ENCODE assay signal across 10 mouse cellular contexts in genomic region chr7:101472598-101473558, GRCm38 (mm10). TPM values are rescaled to one million over a fixed set of nuclear protein-coding genes. Genes with fewer than 3 reads are reported as not detected.
DNase-seq lines count a peak whose midpoint lies in the region; ATAC-seq and TF ChIP-seq lines count a peak whose summit lies in the region.
"Had no signal": no experiment of that assay in that cellular context is flagged by ENCODE, and none has a peak within 500 bp of the region (broad histone marks: within the 10 kb centered on the region; RNA-seq: fewer than 3 reads in every experiment).

No protein-coding gene starts in this region.

- H3K9ac ChIP-seq in intestine, postnatal 0 days (ENCODE audit: low read depth, low read length): no peak overlapping the region
- H3K9ac ChIP-seq: hindbrain, embryonic 12.5 days had no signal

- no peak overlapping the region for H3K4me2 ChIP-seq in intestine, postnatal 0 days (replicated peaks; ENCODE audit: low read depth)
- H3K4me2 ChIP-seq: hindbrain, embryonic 12.5 days had no signal

- ATAC-seq in intestine, postnatal 0 days: no peak
- ATAC-seq: forebrain, embryonic 14.5 days had no signal

- H3K4me3 ChIP-seq in heart, embryonic 10.5 days: no peak overlapping the region
- no peak overlapping the region for H3K4me3 ChIP-seq in intestine, postnatal 0 days (ENCODE audit: low read depth, low read length)
- H3K4me3 ChIP-seq: hindbrain, embryonic 12.5 days had no signal

- WGBS in heart, embryonic 10.5 days: 42% methylated on average over 10 of the region's 10 CpGs
- WGBS in intestine, postnatal 0 days: 40% methylated on average over 10 of the region's 10 CpGs

- H3K36me3 ChIP-seq in heart, embryonic 10.5 days: no peaks in the 10 kb centered on the region
- no peaks in the 10 kb centered on the region for H3K36me3 ChIP-seq in intestine, postnatal 0 days (ENCODE audit: control insufficient read depth, insufficient read depth)
- H3K36me3 ChIP-seq: hindbrain, embryonic 12.5 days had no signal

- peak overlapping the region; percentile 76 for H3K27ac ChIP-seq in heart, embryonic 10.5 days
- no peak overlapping the region for H3K27ac ChIP-seq in intestine, postnatal 0 days (ENCODE audit: low read depth, low read length)
- H3K27ac ChIP-seq: hindbrain, embryonic 12.5 days had no signal

- H3K9me3 ChIP-seq in heart, embryonic 10.5 days: no peaks in the 10 kb centered on the region
- H3K9me3 ChIP-seq in intestine, postnatal 0 days (ENCODE audit: control insufficient read depth): no peaks in the 10 kb centered on the region
- H3K9me3 ChIP-seq: hindbrain, embryonic 12.5 days had no signal

- intact Hi-C loops in left cerebral cortex, postnatal 10 days (cut with DNase I): no loop called here

- peak; percentile 42 for DNase-seq in gastrocnemius, adult 18-20 months (ENCODE audit: low spot score)
- no peak for DNase-seq in gastrocnemius, postnatal 10 days
- DNase-seq in lung, postnatal 14 days: peak; percentile 35
- no peak for DNase-seq in lung, postnatal 36 days
- no peak for DNase-seq in heart, embryonic 10.5 days (ENCODE audit: low spot score)
- DNase-seq in left cerebral cortex, postnatal 10 days (ENCODE audit: extremely low spot score in 1 of 2, low spot score in 2 of 2): no peak
- no peak for DNase-seq in spleen, postnatal 14 days (ENCODE audit: low spot score in 2 of 2)

- 0 out of 2 replicates have a peak, but pooled peaks have one; percentile 7 for TF ChIP-seq CTCF in intestine, postnatal 0 days (IDR thresholded peaks at IDR 0.05; ENCODE audit: low read depth)

- peaks cover 16% of the 10 kb centered on the region; the same call in 1 of the 2 replicates for H3K27me3 ChIP-seq in heart, embryonic 10.5 days (ENCODE audit: insufficient read depth, poor library complexity, severe bottlenecking)
- H3K27me3 ChIP-seq in intestine, postnatal 0 days (replicated peaks; ENCODE audit: control insufficient read depth, insufficient read depth, low read length): no peaks in the 10 kb centered on the region

- peaks cover 22% of the 10 kb centered on the region for H3K4me1 ChIP-seq in heart, embryonic 10.5 days
- H3K4me1 ChIP-seq in intestine, postnatal 0 days (replicated peaks; ENCODE audit: control insufficient read depth, insufficient read depth, low read length): no peaks in the 10 kb centered on the region

RNA-seq across cellular contexts. Expression of gene Pde2a, which starts 51.4 kb away (rescaled TPM):
- total RNA-seq in gastrocnemius, adult 18-20 months (2021): 10 to 100 TPM; 21.0 to 23.0 TPM
- 10 to 100 TPM; 48.2 to 48.4 TPM for total RNA-seq in gastrocnemius, postnatal 10 days (2021)
- polyA plus RNA-seq in heart, embryonic 10.5 days (2016; fragmentation: Nextera tagmentation; extraction: Ambion mirVana): 1.6 and 12.0 TPM in 2 replicates
- polyA plus RNA-seq in intestine, postnatal 0 days (2015; fragmentation: Nextera tagmentation; extraction: Ambion mirVana): 11.1 and 11.2 TPM in 2 replicates
- 100 to 1,000 TPM; 294 to 295 TPM for total RNA-seq in left cerebral cortex, postnatal 10 days (2021)

Comparison
In these comparisons a context has a peak if more than half of its experiments do, and no peak if none do; other contexts are left out.
1. DNase-seq: peak in gastrocnemius, adult 18-20 months (single experiment) and lung, postnatal 14 days (single experiment); none in gastrocnemius, postnatal 10 days (single experiment), lung, postnatal 36 days (single experiment), heart, embryonic 10.5 days (single experiment), left cerebral cortex, postnatal 10 days (0 of 2) and spleen, postnatal 14 days (0 of 2).
2. RNA of gene Pde2a, which starts 51.4 kb away (total RNA-seq): 294 to 295 TPM in left cerebral cortex, postnatal 10 days; 48.2 to 48.4 TPM in gastrocnemius, postnatal 10 days and 21.0 to 23.0 TPM in gastrocnemius, adult 18-20 months; every median in the first group is over 4 times any median in the second.